Mouse (Mus musculus) lung, embryonic 14.5 days (tissue): ENCODE results near the gene Ccdc88b. TPM values are rescaled to one million over a fixed set of nuclear protein-coding genes. Genes with fewer than 3 reads are reported as not detected.

Source experiments
- ATAC-seq: fragments of 200-750 bp; cut with Nextera tagmentation; 2 replicates; pipeline ENCODE4 v1.8.0; 2017; ENCODE audit warnings: mild to moderate bottlenecking, moderate TSS enrichment, moderate library complexity; ENCODE audit not compliant: insufficient read depth
- DNase-seq: peaks from one replicate; pipeline ENCODE4 v3.0.0-alpha.2; 2015
- H3K27ac ChIP-seq: fragments of 300-500 bp; sonication (generic); 2 replicates; pipeline ENCODE4 v1.5.1; 2014; ENCODE audit warnings: low read depth, mild to moderate bottlenecking, moderate library complexity
- H3K27me3 ChIP-seq: fragments of 300-500 bp; sonication (generic); 2 replicates; pipeline ENCODE4 v1.6.1; 2014; ENCODE audit warnings: low read length, control low read depth; ENCODE audit not compliant: insufficient read depth
- H3K36me3 ChIP-seq: fragments of 300-500 bp; sonication (generic); 2 replicates; pipeline ENCODE4 v1.6.1; 2014; ENCODE audit warnings: control low read depth; ENCODE audit not compliant: insufficient read depth
- H3K4me1 ChIP-seq: fragments of 300-500 bp; sonication (generic); 2 replicates; pipeline ENCODE4 v1.6.1; 2014; ENCODE audit warnings: antibody characterized with exemption, control low read depth; ENCODE audit not compliant: insufficient read depth
- H3K4me2 ChIP-seq: fragments of 300-500 bp; sonication (generic); 2 replicates; pipeline ENCODE4 v1.6.1; 2014; ENCODE audit warnings: mild to moderate bottlenecking
- H3K4me3 ChIP-seq: fragments of 300-500 bp; sonication (generic); 2 replicates; pipeline ENCODE4 v1.5.1; 2014; ENCODE audit warnings: low read depth, low read length
- H3K9ac ChIP-seq: fragments of 300-500 bp; sonication (generic); 2 replicates; pipeline ENCODE4 v1.6.1; 2014
- H3K9me3 ChIP-seq: fragments of 300-500 bp; sonication (generic); 2 replicates; pipeline ENCODE4 v1.6.1; 2016; ENCODE audit warnings: low read depth, low read length, control low read depth
- CTCF ChIP-seq: IDR thresholded peaks from 2 replicates; pipeline ENCODE4 v1.5.1; 2016; ENCODE audit warnings: antibody characterized with exemption, low read depth
- WGBS: fragments of 180-500 bp; shearing (Covaris S2); extraction: QIAGEN DNeasy Blood & Tissue Kit; methylation state at CpG from one replicate; pipeline ENCODE4 v1.1.7; 2014; 5-methylcytosine and 5-hydroxymethylcytosine counted together
- polyA plus RNA-seq: library from polyadenylated mRNA; unstranded; fragments of >200 nt; fragmentation: Nextera tagmentation; extraction: Ambion mirVana; gene quantifications from 2 replicates; pipeline ENCODE4 v1.2.1, GENCODE M21; 2014

Ccdc88b gene
- polyA plus RNA-seq, 1 experiment from 2014 or later: 1.5 TPM

GRCm38 (mm10) chr19:6857003-6857360 lies 1.0 kb downstream of the Ccdc88b start:
- Histone ChIP-seq H3K4me3 (no peak overlapping the region), H3K27ac (no peak overlapping the region), H3K9me3 (no peaks in the 10 kb centered on the region), H3K4me2 (no peak overlapping the region), H3K36me3 (no peaks in the 10 kb centered on the region), H3K9ac (no peak overlapping the region), H3K27me3 (peaks cover 12% of the 10 kb centered on the region; the same call in 1 of the 2 replicates), H3K4me1 (0 out of 2 replicates have a peak, but pooled peaks cover 7% of the 10 kb centered on the region)
- no peak for ATAC-seq
- DNase-seq: no peak
- 40% methylated on average over 3 of the region's 3 CpGs for WGBS
- no peak for TF ChIP-seq CTCF

- H3K9ac ChIP-seq: no peak overlapping the region
- DNase-seq: peak; percentile 81
- H3K4me2 ChIP-seq: no peak overlapping the region
- H3K27me3 ChIP-seq: peaks cover 12% of the 10 kb centered on the region; the same call in 1 of the 2 replicates
- no peaks in the 10 kb centered on the region for H3K36me3 ChIP-seq
- ATAC-seq: no peak; the same call in 1 of the 2 replicates
- peak; percentile 67 for TF ChIP-seq CTCF
- no peak overlapping the region for H3K27ac ChIP-seq
- no peaks in the 10 kb centered on the region for H3K9me3 ChIP-seq
- WGBS: 30% methylated on average over 12 of the region's 12 CpGs
- H3K4me1 ChIP-seq: 0 out of 2 replicates have a peak, but pooled peaks cover 7% of the 10 kb centered on the region
- no peak overlapping the region for H3K4me3 ChIP-seq
These were observed 1.6 kb downstream of the Ccdc88b start for GRCm38 (mm10) chr19:6856281-6857002.

- H3K4me1 ChIP-seq: 0 out of 2 replicates have a peak, but pooled peaks cover 7% of the 10 kb centered on the region
- H3K36me3 ChIP-seq: no peaks in the 10 kb centered on the region
- WGBS: 3% methylated on average over 38 of the region's 38 CpGs
- DNase-seq (peak; percentile 75), ATAC-seq (peak; percentile 56; the same call in 1 of the 2 replicates)
- peaks cover 12% of the 10 kb centered on the region; the same call in 1 of the 2 replicates for H3K27me3 ChIP-seq
- H3K4me3 ChIP-seq: peak overlapping the region; percentile 14
- H3K27ac ChIP-seq: no peak overlapping the region
- H3K9ac ChIP-seq: peak overlapping the region; percentile 26; the same call in 1 of the 2 replicates
- H3K9me3 ChIP-seq: no peaks in the 10 kb centered on the region
- TF ChIP-seq CTCF: peak; percentile 40
- peak overlapping the region; percentile 54 for H3K4me2 ChIP-seq
These were observed 2.6 kb downstream of the Ccdc88b start for GRCm38 (mm10) chr19:6855225-6856031.

- Histone ChIP-seq H3K9ac (no peak overlapping the region), H3K27ac (no peak overlapping the region), H3K27me3 (peaks cover 17% of the 10 kb centered on the region; the same call in 1 of the 2 replicates), H3K4me1 (0 out of 2 replicates have a peak, but pooled peaks cover 7% of the 10 kb centered on the region), H3K4me3 (no peak overlapping the region), H3K36me3 (no peaks in the 10 kb centered on the region), H3K9me3 (no peaks in the 10 kb centered on the region), H3K4me2 (peak overlapping the region; percentile 54)
- no peak for TF ChIP-seq CTCF
- 81% methylated on average over 12 of the region's 12 CpGs for WGBS
- DNase-seq: no peak
- 0 out of 2 replicates have a peak, but pooled peaks have one; percentile 8 for ATAC-seq
These were observed 3.4 kb downstream of the Ccdc88b start for GRCm38 (mm10) chr19:6854658-6855057.

- no peaks in the 10 kb centered on the region for H3K9me3 ChIP-seq
- H3K4me2 ChIP-seq: no peak overlapping the region
- no peak for TF ChIP-seq CTCF
These were observed 4.1 kb downstream of the Ccdc88b start for GRCm38 (mm10) chr19:6853903-6854302.

GRCm38 (mm10) chr19:6852393-6853305 lies 5.4 kb downstream of the Ccdc88b start:
- Histone ChIP-seq H3K4me2 (no peak overlapping the region), H3K4me3 (no peak overlapping the region), H3K9me3 (no peaks in the 10 kb centered on the region), H3K27ac (no peak overlapping the region), H3K9ac (no peak overlapping the region), H3K36me3 (no peaks in the 10 kb centered on the region), H3K4me1 (0 out of 2 replicates have a peak, but pooled peaks cover 7% of the 10 kb centered on the region), H3K27me3 (peaks cover 37% of the 10 kb centered on the region)
- ATAC-seq (no peak), DNase-seq (no peak)
- WGBS: 75% methylated on average over 21 of the region's 21 CpGs
- no peak for TF ChIP-seq CTCF

More at GRCm38 (mm10) chr19:6853903-6854302, 4.1 kb downstream of the Ccdc88b start:
- no peak overlapping the region for H3K27ac ChIP-seq
- no peak overlapping the region for H3K9ac ChIP-seq
- H3K4me1 ChIP-seq: 0 out of 2 replicates have a peak, but pooled peaks cover 7% of the 10 kb centered on the region
- no peaks in the 10 kb centered on the region for H3K36me3 ChIP-seq
- no peak overlapping the region for H3K4me3 ChIP-seq
- 67% methylated on average over 8 of the region's 8 CpGs for WGBS
- H3K27me3 ChIP-seq: peaks cover 24% of the 10 kb centered on the region
- ATAC-seq (no peak), DNase-seq (no peak)
